Mouse (Mus musculus) layer of hippocampus, postnatal 25 days (tissue): ENCODE data around the gene Dlg2. TPM values are rescaled to one million over a fixed set of nuclear protein-coding genes. Genes with fewer than 3 reads are reported as not detected.

Experiments used
- DNase-seq, 2 experiments: peaks; one replicate each; pipeline ENCODE4 v3.0.0; 2022; ENCODE audit warnings: mixed read lengths in 2 of 2, low spot score in 1 of 2; ENCODE audit errors: extremely low spot score in 1 of 2
- total RNA-seq, 2 experiments: library from RNA; stranded (reverse); gene quantifications; 2 replicates each; pipeline ENCODE4 v1.2.3; 2021

The Dlg2 gene
- total RNA-seq, 2 experiments from 2014 or later = 264 to 282 TPM

DNA sequence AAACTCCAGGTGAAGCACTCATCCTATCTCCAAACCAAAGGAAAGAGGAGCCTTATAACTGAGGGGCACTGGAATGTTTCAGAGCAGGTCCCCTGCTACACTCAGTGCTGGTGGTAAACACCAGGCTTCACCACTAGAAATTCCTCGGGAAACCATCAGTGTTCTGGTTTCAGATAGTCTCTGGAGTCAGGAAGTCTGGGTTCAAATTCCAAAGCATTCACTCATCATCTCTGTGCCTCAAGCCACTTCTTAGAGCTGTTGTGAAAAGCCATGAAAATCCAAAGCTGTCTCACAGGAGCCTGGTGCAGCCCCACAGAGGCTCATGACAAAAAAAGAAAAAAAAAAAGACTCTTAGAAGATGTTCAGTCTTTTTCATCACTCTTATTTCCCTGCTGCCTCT lies 1369.3 kb downstream of the Dlg2 start:
- DNase-seq = no peak

DNA sequence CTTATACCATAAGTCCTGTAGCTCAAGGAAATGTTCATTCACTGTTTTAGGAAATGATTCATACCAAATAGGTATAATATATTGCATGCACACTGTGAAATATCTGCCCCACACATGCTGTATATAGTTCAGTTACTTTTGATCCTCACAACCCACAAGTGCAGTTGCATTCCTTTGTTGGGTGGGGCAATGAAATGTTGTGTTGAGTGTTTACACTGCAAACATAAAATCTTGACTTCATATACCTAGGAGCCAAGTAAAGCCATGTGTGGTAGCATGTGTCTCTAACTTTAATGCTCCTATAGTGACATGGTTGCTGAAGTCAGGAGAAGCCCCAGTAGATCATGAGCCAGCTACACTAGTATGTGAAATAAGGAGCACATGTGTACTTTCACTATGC lies 1372.9 kb downstream of the Dlg2 start:
- DNase-seq = no peak

DNA sequence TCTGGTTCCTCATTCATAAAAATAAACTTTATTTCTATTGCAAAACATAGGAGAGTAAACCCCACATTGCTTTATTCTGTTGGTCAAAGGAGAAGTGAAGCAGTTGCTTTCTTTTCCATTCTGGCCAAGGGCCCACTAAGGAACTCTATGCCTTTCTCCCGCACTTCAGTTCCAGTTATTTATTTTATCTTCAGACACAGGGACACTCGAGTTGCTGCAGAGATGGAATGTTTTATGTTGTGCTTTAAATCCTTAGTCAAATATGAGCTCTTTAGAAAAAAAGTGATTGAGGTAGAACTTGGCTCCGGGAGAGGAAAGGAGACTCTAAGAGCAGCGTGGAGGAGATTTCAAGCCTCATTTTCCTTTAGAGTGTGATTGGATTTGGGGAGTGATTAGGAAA lies 1377.2 kb downstream of the Dlg2 start:
- no peak for DNase-seq

DNA sequence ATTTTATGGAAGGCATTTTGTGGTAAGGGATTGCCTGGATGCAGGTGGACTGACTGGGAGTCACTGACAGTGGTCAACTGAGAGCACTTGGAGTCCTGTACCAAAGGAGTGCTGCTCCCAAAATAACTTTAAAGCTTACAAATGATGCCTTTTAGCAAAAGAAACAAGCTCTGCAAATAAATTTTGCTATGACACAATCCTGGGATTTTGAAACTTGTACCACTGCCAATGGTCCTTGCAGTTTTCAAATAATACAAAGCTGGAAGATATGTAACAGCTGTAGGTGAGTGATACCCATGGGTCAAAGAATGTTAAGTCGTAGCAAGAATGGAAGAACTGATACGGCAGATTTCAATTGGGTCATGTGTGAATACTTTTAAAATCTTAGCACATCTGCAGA lies 1380.5 kb downstream of the Dlg2 start:
- no peak for DNase-seq

DNA sequence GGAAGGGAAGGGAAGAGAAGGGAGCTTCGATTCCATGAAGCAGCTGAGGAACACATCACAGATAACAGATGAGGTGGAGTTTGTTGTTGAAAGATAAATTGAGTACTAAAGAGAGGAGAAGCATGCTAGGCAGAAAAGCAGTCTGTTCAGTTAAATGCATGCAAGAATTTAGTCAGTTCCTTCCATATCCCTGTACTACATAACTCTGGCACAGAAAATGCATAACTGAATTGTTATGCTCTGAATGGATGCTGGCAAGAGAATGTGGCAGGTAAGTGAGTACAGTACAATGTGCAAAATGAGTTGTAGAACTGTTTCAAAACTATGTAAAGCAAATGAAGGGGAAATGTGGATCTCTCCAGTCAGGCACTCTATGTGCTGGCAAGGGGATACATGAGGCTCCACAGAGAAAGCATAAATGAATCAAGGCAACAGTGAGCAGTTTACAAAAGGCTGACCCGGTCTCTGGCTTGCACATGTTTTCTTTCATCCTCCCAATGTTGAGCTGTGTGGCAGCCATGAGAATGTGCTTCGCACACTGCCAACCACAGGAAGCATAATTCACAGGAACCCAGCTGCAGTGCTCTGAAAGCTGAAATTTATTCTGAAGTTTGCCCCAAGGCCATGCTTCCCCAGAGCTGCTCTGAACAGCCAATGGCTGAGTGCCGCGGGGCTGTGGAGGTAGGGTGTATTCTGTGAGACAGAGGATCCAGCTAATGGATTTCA lies 1386.5 kb downstream of the Dlg2 start:
- no peak for DNase-seq

DNA sequence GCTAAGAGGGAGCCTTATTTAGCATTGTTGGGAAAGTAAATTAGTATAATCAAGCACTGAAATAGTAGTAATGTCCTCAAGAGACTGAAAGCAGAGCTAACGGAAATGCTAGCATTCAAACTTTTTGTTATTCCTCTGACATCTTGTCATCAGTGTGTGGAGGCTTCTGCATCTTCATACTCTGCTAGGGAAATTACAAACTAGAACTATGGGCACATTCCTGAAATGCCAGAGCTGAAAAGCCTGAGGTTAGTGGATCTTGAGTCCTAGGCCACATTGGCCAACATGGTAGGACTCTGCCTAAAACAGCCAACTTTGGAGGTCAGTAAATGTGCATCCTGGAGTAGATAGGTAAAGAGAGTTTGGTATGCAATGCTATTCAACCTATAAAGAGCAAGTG lies 1392.4 kb downstream of the Dlg2 start:
- no peak for DNase-seq

DNA sequence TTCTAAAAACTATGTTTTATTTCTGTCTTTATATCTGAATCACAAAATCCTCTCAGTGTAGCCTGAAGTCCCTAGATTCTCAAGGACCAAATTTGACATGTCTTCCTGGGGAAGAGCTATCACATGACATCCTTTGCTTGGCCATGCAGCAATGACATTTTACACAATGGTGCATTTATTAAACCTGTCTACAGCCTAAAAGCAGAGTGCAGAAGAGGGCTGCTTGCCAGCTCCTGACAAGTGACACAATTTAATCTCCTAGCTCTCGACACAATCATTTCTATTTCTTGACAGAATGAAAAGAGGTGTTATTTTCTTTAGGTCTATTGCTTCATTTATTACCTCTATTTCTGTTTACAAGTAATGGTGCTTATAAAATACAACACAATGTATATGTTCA lies 1400.4 kb downstream of the Dlg2 start:
- DNase-seq = no peak

DNA sequence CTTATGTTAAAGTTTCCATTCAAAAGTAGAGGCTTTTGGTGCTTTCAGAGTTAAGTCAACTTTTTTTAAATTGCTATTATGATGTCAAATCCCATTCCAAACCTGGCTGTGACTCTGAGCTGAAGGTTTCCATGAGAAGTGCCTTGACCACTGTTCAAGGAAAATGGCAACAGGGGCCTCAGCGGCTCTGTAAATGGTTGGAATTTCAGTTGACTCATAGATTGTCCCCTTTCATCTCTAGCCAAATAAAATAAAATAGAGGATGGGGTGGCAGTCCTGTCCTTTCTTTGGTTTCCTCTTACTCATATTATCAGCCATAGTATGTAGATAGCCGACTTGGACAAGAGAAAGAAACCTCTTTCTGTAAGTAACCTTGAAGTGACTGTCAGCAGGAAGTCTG lies 1401.3 kb downstream of the Dlg2 start:
- no peak for DNase-seq

DNA sequence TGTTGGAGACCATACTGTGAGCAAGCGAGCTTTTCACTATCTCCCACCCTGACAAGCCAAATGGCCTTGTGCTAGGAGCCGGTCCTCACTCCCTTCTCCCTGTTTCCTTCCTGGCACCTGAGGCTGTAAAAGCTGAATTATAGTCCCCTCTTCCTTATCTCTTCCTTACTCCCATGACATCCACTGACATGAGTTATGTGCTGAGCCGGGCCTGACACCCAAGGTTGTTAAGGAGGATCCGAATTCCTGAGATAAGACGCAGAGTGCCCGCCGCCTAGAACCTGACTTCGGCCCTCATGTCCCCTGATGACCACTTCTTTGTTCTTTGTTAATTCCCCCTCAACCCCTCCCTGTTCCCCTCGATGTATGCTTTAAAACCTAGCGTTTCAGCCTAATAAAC lies 1409.9 kb downstream of the Dlg2 start:
- DNase-seq = no peak

DNA sequence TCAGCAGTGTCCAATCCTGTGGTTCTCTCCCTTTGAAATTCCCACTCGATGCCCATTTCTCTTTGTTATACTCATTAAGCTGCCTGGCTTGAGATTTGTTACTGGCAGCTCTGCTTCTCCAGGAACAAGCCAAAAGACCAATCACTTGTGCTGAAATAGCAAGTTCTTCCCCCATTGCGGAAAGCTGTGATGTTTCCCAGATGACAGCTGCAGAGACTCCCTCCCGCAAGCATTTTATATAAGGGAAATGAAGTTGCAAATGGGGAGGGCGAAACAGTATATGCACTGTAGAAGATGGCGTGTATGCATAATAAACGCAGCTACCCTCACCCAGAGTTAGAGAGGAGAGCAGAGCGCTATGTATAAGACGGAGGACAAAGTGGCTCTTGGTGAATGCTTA lies 1417.5 kb downstream of the Dlg2 start:
- no peak for DNase-seq

DNA sequence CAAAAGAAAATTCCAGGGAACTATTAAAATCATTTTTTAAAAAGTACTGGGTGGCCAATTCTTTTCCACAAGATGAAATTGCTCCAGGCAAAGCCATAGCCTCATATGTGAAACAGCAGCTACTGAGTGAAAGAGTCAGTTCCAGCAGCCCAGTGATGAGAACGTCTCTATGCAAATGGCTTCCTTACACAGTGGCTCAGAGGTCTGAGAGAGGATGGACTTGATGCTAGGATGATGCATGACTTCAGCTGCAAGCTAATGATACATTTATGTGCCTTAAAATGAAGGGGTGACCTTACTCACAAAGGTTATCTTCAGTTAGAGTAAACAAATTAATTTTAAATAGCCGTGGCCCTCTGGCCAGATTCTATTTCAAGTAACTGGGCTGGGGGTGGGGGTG lies 1420.5 kb downstream of the Dlg2 start:
- no peak for DNase-seq

DNA sequence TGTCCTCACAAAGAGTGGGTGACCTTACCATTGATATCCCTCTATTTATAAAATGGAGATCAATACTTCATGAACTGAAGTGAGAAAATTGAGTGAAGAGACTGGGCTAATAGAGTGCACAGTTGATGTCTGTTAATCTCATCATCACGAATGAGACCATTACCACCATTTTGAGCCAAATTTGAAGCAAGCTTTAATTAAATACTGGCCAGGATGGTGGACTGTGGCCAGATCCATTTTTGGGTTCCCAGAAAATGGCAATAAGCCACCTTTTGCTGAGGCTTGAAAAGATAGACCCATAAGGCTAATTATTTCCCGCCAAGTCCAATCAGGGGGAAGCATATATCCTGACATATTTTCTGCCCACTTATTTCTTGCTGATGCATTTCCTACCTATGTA lies 1421.0 kb downstream of the Dlg2 start:
- DNase-seq = no peak

DNA sequence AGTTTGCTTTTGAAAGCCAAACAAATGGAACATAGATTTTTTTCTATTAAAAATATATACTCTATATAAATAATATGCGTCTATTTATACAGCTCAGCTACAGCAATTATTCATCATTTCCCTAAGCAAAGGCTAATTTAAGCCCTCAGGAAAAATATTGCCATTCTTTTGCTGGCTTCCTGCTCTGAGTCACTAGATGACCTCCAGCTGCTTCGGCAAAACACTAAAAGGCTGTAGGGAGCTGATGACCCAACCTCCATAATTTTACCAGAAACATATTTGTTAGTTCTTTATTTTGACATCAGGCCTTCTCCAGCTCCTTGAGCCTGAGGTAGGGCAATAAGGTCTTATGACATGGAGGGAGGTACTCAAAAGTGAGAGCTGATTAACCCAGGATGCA lies 1426.0 kb downstream of the Dlg2 start:
- DNase-seq = no peak

DNA sequence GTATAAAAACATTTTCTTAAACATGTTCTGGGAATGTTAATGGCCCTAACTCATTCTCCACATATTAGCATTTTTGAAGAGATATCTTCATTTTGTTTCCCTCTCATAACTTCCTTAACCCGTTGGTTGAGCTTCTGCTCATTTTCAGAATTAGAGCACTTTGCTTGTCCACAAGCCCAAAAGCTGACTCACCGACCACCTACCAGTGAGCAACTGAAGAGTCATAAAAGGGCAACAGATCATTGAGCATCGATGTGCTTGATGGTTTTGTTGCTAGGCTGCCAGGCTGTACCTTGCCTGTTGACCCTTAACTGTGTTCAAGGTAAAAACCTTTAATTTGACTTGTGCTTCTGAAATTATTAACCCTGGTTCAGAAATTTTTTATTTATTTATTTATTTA lies 1440.3 kb downstream of the Dlg2 start:
- DNase-seq = no peak

DNA sequence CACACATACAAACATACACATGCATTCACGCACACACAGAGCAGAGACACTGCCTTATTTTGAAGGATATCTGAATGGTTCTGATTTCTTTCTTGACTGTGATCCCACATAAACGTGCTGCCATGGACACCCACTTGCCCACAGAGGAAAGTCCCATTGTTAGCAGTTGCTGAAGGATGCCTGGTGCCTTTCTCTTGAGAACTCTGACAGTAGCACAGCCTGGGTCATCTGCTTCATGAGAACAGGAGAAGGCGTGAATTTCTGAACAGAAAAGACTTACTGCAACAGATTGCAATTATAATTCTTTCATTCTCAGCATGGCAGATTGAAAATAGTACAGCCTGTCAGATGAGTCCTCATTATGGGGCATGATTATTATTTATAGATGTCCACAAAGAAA lies 1442.6 kb downstream of the Dlg2 start:
- no peak for DNase-seq

DNA sequence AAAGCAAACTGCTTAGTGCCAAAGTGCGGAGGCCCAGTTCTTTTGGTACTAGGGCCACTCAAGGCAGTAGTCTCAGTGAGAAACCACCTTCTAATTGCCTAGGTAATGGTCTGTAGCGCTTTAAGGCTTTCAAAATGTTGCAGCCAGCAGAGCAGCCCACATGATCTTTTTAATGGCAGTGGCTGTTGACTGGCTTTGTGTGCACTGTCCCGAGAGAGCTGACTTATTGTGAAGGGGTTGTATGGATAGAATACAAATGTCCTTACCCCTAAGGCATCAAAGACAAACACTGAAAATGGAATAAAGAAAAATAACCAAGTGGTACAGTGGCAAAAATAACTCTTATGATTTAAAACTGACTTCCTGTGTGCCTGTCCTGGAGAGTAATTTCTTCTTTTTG lies 1443.3 kb downstream of the Dlg2 start:
- no peak for DNase-seq

DNA sequence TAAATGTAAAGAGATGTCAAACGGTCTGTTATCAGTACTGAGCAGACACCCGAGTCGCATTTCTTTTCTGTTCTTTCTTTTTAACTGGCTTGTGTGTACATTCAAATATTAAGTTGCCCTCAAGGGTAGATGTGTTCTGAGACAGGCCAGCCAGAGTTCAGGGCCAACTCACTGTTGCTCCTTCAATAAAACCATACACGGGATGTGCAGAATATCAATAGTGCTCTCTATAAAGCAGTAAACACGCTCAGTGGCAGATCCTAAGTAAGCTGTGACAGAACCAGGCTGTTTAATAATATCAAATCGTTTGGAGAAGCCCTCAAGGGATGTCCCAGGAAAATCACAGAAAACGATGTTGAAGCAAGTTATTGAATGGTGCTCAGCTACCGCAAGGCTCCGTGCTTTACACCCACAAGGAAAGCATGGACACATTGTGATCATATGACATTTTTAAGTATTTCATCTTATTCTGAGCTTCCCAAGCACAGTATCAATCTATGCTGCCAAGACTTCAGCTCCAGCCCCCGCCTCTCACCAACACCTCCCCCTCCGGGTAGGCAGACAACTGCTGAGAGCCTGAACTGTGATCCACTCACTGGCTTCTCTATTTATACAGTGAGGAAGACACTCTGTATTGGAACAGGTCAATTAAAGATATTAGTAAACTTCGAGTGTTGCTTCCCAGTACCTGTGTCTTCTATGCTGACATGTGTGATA lies 1458.6 kb downstream of the Dlg2 start:
- DNase-seq = peak in 1 of 2 experiments; percentile 17

DNA sequence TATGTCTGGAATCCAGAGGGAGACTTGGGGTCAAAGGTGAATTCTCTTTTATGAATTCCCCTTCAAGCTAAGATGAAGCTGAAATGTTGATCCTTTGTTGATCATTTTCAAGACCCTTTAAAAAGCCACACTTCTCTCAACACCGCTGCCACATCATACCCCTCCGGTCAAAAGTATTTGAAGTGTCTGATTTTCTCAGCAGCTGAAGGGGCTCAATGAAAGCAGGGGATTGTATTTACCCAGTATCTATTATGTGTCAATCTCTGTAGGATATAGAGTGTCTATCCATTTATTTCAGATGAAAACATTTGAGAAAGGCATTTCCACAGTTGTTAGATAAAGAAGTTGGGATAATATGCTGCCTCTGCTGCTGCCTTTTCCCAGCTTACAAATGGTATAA lies 1459.7 kb downstream of the Dlg2 start:
- DNase-seq = no peak

DNA sequence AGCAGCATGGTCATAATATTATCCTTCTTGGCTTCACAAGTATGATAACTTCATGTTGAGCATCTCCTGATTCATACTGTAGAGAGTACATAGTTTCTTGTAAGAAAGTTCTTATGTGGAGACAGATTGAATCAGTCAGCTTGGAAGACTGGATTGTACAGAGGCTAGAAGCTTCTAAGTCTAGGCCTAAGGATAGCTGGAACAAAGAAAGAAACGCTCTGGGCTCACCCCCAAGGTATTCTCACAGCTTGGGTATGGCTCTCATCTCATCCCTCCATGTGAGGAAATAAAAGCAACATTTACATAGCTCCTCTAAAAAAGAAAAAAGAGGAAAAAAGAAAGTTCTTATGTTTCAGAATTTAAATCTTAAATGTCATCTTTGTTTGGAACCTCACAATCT lies 1466.8 kb downstream of the Dlg2 start:
- no peak for DNase-seq

DNA sequence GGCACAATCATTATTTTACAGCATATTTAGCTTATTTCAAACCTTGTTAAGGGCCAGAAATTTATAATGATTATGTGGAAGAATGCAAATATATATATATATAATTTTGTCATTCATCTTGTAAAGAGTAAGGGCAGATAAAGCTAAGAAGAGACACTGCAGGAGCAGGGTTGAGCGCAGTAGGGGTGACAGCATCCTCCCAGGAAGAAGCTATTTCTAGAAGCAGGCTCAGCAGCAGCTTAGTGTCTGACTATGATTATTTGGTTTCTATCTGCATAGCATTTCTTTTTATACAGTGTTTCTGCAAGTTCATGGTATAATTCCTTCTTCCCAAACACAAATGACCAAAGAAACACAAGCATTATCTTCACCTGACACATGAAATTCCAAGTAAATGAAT lies 1479.1 kb downstream of the Dlg2 start:
- no peak for DNase-seq

DNA sequence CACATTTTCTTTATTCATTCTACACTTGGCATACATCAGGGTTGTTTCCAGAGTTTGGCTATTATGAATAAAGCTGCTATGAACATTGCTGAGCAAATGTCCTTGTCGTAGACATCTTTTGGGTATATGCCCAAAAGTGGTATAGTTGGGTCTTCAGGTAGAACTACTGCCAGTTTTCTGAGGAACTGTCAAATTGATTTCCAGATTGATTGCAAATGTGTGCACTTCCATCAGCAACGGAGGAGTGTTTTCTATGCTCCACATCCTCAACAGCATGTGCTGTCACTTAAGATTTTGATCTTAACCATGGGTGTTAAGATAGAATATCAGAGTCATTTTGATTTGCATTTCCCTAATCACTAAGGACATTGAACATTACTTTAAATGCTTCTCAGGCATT lies 1486.5 kb downstream of the Dlg2 start:
- DNase-seq = no peak

DNA sequence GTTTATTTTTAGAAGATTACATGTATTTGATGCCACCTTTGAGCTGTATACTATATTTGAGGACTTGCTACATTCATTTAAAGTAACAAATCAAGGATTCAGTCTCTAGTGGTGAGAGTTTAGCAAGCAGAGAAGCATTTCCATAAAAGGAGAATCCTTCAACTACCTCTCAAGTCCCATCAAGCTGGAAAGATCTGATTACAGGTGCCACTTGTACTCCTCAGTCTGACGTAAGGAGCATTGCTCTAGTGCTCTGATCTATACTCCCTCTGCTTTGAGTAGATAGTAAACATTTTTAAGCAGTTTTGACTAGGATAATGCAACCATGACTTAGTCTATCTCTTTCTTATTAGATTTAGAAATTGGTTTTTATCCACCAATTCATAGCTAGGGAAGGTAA lies 1496.5 kb downstream of the Dlg2 start:
- DNase-seq = no peak
